Mouse (Mus musculus) cerebral cortex, adult 2 months (tissue): ENCODE results near the gene Twist2.

Experiments used
- WGBS: fragments of 180-500 bp; shearing (Covaris S2); methylation state at CpG from one replicate; pipeline ENCODE4 v1.1.7; 2018; 5-methylcytosine and 5-hydroxymethylcytosine counted together

Gene Twist2

DNA sequence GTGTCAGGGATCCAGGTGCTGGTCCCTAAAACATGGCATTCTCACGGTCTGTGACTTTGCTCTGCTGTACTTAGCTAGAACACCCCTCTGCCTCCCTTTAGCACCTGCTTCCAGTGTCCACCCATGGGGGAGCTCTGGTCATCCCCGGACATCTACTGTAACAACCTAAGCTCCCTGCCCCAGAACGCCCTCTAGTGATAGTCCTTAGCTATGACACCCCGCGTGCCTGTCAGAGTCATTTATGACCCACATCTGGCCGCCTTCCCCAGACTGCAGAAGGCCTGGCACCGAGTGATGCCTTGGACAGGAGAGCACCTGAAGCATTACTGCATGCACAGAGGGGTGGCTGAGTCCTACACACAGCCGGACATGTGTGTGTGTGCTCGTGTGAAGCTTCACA is 18.0 kb downstream of the Twist2 start:
- WGBS = 70% methylated on average over 9 of the region's 9 CpGs

GRCm38 (mm10) chr1:91820531-91820930 is 19.3 kb downstream of the Twist2 start:
- WGBS = 56% methylated on average over 10 of the region's 10 CpGs

DNA sequence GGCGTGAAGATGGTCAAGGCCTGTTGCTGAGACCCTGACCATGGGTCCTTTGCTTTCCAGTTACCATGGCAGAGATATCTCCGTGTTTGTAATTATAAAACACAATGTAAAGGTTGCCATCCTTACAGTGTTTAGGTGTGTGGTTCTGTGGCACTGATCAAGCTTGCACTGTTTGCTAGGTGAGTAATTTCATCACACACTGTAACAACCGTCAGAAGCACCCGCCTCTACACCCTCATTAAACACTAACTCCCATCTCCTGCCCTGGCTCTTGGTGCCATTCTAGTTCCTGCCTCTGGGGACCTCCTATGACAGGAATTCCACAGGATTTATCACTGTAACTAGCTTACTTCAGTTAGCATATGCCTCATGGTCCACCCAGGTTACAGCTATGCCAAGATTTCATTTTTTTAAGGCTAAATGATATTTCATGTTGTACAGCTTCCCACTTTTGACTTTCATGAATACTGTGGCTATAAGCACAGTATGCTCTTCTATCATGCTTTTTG is 21.1 kb downstream of the Twist2 start:
- WGBS = 81% methylated on average over 4 of the region's 4 CpGs

GRCm38 (mm10) chr1:91823530-91823929 is 22.3 kb downstream of the Twist2 start:
- 70% methylated on average over 3 of the region's 3 CpGs for WGBS

- whole genome bisulfite sequencing = 93% methylated on average over 7 of the region's 7 CpGs
Observed at GRCm38 (mm10) chr1:91823951-91824350, 22.7 kb downstream of the Twist2 start.

- WGBS = 61% methylated on average over 4 of the region's 4 CpGs
Observed at GRCm38 (mm10) chr1:91825261-91825660, 24.0 kb downstream of the Twist2 start.

GRCm38 (mm10) chr1:91831978-91832377 is 30.7 kb downstream of the Twist2 start:
- WGBS = 94% methylated on average over 7 of the region's 7 CpGs

DNA sequence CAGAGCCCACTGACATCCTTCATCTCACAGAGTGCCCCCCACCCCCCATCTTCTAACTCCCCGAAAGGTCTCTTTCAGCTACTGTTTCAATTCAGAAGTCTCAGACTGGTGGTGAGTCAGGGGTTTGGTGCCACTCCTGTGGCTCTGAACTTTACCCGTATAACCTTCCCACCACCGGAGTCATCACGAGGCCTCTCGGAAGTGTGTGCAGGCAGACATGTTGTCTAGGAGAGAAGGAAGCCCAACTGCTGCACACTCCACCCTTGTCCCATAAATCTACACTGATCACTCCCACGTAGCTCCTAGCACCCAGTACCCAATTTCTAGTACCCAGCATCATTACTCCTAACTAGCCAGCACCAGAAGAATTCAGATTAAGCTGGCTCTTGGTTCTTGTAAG is 38.3 kb downstream of the Twist2 start:
- WGBS = 81% methylated on average over 6 of the region's 6 CpGs

DNA sequence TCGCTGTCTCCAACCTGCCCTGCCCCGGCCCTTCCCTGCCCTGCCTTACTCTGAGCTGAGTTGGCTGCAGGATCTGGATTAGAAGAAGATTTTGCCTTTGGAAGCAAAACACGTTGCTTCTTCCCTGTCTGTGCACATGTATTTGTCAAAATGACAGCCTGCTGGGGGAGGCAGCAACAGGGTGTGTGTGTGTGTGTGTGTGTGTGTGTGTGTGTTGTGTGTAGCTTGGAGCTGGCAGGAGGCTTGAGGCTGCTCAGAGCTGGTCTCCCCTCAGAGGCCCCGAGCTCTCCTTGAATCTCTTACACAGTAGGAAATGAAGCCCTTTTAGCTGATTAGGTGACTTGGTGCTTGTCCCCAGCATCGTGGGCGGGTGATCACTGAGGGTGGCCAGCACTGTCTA is 38.7 kb downstream of the Twist2 start:
- WGBS = 63% methylated on average over 6 of the region's 6 CpGs

- 49% methylated on average over 4 of the region's 4 CpGs for WGBS
Observed at GRCm38 (mm10) chr1:91844236-91844635, 43.0 kb downstream of the Twist2 start.

DNA sequence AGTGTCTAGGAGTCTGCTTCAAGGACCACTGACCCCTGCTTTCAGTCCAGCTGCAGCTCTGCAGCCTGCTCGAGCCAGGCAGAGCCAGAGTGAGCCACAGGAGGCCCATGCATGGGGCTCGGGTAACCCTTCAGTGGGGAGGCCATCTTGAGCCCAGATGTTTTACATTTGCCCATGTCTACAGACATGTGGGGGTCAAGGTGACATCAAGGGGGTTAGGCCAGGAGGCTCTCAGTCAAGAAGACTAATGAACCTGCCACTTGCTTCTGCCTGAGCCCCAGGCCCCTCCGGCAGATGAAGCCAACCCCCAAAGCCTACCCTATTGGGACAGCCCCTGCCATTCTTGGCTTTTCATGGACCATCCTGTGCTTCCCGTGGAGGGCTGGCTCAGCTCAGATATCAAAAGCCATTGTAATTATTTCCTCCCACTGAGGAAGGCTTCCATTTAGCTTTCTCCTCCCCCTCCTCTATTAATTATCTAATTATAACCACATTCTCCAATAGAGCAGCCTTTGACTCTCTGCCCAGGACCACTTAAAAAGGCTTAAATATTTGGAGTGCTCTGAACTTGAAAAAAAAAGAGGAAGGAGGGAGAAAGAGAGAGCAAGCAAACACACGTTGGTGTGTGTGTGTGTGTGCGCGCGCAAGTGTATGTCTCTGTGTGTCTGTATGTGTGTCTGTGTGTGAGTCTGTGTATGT is 43.6 kb downstream of the Twist2 start:
- 74% methylated on average over 8 of the region's 8 CpGs for WGBS

DNA sequence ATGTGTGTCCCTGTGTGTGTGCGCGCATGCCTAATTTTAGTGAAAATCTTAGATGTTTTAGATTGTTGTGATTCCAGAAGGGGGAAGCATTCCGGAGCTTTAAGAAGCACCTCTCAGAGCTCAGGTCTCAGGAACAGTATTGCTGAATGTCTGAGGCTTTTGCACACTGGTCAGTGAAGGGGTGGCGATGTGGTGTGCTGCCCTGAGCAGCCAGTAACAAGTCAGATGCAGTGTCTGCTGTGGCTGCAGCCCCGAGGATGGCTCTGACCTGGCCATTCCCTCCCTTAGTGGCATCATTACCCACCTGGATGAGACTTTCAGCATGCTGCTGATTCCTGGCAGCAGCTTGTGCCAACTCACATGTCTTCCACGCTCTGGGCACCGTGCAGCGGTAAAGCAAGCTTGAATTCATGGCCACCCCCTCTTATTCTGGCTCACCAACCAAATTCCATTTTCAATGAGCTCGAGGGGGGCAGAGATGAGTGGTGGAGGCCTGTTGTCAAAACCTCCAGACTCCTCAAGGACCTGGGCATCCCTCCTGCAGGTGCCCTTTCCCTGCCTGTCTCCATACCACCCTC is 44.2 kb downstream of the Twist2 start:
- 59% methylated on average over 9 of the region's 9 CpGs for WGBS

DNA sequence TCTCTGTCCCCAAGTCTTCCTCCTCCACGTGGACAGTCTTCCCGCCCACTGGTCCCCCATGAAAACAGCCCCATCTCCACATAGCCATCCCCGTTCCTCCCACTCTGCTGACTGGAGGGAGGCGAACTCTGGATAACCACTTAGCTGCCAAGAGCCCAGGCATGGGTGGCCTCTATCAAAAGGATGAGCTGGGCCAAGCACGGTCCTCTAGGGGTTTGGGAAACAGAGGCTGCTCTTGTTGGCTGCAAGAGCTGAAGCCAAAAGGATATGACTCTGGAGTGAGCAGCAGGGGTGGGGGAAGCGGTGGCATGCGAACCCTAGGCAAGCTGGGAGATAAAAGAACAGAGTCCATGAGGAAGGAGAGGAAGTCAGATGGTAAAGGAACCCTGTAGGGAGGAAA is 50.0 kb downstream of the Twist2 start:
- WGBS = 75% methylated on average over 7 of the region's 7 CpGs

GRCm38 (mm10) chr1:91856771-91857664 is 55.8 kb downstream of the Twist2 start:
- WGBS = 82% methylated on average over 9 of the region's 9 CpGs

GRCm38 (mm10) chr1:91858101-91858790 is 57.0 kb downstream of the Twist2 start:
- WGBS = 75% methylated on average over 11 of the region's 11 CpGs

DNA sequence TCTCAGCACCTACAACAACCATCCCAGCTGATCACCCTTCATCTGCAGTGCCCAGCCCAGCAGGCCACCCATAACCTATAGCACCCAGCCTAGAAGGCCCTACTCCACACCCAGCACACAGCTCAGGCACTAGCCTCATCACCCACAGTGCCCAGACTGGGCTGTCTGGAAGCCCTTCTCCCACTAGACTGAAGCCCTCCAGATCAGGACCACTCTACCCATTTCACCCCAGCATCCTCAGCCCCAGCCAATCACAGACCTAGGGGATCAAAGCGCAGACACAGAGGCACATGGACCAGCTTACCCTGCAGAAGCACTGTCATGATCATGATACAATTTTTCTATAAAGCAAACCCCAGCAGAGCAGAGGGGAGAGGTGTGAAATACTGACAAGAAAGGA is 57.6 kb downstream of the Twist2 start:
- WGBS = 93% methylated on average over 1 of the region's 1 CpGs

DNA sequence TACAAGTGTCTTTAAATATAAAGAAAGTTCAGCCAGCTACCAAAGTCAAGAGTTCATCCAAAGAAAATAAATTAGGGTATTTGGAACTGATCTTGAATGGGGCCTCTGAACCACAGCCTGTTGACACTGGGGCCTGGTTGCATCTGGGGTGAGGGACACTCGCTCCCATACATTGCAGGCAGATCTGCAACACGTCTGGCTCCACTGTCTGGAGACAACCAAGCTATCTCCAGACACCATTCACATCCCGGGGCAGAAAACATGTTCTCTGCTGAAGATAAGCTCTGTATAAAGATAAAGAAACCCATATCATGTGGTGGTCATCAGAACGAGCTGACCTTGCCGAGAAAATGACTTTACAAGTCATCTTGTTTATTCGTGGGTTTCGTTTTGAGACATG is 60.2 kb downstream of the Twist2 start:
- 86% methylated on average over 7 of the region's 7 CpGs for WGBS

- WGBS = 22% methylated on average over 2 of the region's 2 CpGs
Observed at GRCm38 (mm10) chr1:91866001-91866400, 64.7 kb downstream of the Twist2 start.

DNA sequence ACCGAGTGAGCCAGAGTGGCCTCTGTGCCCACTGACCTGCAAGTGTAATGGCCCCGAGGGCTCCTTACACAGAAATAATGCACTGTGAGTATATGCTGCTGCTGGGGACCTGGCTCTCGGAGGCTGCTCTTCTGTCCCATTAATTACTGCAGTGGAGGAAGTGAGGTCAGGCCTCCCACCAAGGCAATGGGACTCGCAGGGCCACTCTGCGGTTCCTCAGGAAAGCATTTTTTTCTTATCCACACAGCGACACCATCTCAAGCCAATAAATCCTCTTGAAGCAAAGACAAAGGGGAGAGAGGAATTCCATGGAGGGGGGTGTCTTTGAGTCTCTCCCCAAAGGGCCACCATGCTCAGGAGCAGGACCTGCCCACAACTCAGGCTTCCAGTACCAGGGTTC is 69.8 kb downstream of the Twist2 start:
- WGBS = 75% methylated on average over 6 of the region's 6 CpGs

DNA sequence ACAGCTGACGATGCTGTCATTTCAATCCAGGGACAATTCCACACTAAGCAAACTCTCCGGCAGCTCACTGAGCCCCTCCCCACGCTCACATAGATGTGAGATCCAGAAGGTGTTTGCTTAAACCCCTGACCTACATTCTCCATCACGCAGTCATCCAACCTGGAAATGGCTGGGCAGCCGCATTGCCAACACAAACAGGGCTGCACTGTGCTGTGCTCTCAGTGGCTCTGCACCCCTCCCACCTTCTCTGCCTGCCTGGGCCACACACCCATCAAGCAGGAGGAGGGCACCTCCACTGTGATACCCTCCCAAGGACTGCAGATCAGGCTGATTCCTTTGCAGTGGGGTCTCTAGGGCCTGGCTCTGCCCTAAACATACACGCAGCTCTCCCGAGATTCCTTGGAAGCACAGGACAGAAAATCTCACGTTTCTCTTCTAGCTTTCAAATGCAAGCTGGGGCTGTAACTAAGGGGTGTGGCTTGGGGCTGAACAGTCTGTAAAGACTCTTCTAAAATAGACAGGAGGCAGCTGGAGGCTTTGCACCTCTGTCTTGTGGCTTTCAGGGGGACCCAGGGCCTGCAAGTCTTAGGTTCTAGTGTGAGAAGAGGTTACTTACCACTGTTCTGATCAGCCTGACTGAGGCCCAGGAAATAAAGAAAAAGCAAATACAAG is 71.3 kb downstream of the Twist2 start:
- WGBS = 34% methylated on average over 8 of the region's 8 CpGs

- 60% methylated on average over 10 of the region's 10 CpGs for WGBS
Observed at GRCm38 (mm10) chr1:91873572-91874285, 72.5 kb downstream of the Twist2 start.
